Mouse (Mus musculus) erythroblast, embryonic 14.5 days (primary cell): ENCODE measurements around the gene C8a. TPM values are rescaled to one million over a fixed set of nuclear protein-coding genes. Genes with fewer than 3 reads are reported as not detected.
A peak's percentile ranks its signal among the peaks of the same experiment; 100 is the strongest.

Experiments
- H3K27me3 ChIP-seq: 2 replicates; pipeline ENCODE4 v1.6.1; 2012; ENCODE audit warnings: inconsistent platforms; ENCODE audit not compliant: control insufficient read depth
- H3K36me3 ChIP-seq: 2 replicates; pipeline ENCODE4 v1.6.1; 2012; ENCODE audit warnings: mild to moderate bottlenecking, inconsistent platforms; ENCODE audit not compliant: control insufficient read depth
- H3K4me1 ChIP-seq: 2 replicates; pipeline ENCODE4 v1.6.1; 2012; ENCODE audit warnings: inconsistent platforms; ENCODE audit not compliant: control insufficient read depth
- H3K4me3 ChIP-seq: replicated peaks from 2 replicates; pipeline ENCODE3; 2012; ENCODE audit warnings: moderate library complexity, mild to moderate bottlenecking, inconsistent platforms
- H3K9me3 ChIP-seq: 2 replicates; pipeline ENCODE4 v1.6.1; 2012; ENCODE audit warnings: low read length, inconsistent platforms, mixed read lengths; ENCODE audit not compliant: control insufficient read depth
- GATA1 ChIP-seq: IDR thresholded peaks from 2 replicates; pipeline ENCODE4 v1.6.1; 2012; ENCODE audit warnings: low read length, inconsistent platforms, mixed read lengths
- TAL1 ChIP-seq: IDR thresholded peaks from 3 replicates; pipeline ENCODE4 v1.6.1; 2012; ENCODE audit warnings: low read length, inconsistent platforms, mixed read lengths
- polyA plus RNA-seq: library from polyadenylated mRNA; stranded (reverse); fragments of >175 nt; gene quantifications from 2 replicates; pipeline ENCODE4 v1.2.3, GENCODE M21; 2012

C8a gene
- polyA plus RNA-seq, 1 experiment: not detected

DNA sequence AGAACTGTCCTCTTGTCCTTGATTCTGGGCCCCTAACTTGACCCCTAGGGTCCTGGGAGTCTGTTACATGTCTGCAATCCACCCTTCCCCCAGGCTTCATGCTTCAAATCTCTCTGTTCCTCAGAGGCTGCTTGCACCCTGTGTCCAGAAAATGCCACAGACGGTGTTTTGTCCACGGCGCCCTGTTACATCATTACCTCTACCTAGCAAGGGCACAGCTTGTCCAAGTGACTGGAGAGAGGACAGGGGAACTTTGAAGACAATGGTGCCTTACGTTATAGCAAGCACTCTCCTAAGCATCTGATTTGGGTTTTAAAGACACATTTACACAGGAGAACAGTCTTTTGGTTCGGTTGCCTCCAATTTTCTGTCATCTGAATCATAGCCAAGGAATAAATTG lies 17.4 kb upstream of the C8a start:
- Histone ChIP-seq H3K9me3 (no peaks in the 10 kb centered on the region), H3K27me3 (no peaks in the 10 kb centered on the region)
- no peak for TF ChIP-seq TAL1
- TF ChIP-seq GATA1: no peak

GRCm38 (mm10) chr4:104891708-104892107 lies 15.5 kb upstream of the C8a start:
- H3K27me3 ChIP-seq: no peaks in the 10 kb centered on the region
- TF ChIP-seq GATA1 (no peak), TAL1 (no peak)
- no peaks in the 10 kb centered on the region for H3K9me3 ChIP-seq
- H3K36me3 ChIP-seq: no peaks in the 10 kb centered on the region
- no peak overlapping the region for H3K4me3 ChIP-seq
- H3K4me1 ChIP-seq: no peaks in the 10 kb centered on the region

More for the DNA sequence above, 17.4 kb upstream of the C8a start:
- Histone ChIP-seq H3K36me3 (no peaks in the 10 kb centered on the region), H3K4me3 (no peak overlapping the region), H3K4me1 (no peaks in the 10 kb centered on the region)

DNA sequence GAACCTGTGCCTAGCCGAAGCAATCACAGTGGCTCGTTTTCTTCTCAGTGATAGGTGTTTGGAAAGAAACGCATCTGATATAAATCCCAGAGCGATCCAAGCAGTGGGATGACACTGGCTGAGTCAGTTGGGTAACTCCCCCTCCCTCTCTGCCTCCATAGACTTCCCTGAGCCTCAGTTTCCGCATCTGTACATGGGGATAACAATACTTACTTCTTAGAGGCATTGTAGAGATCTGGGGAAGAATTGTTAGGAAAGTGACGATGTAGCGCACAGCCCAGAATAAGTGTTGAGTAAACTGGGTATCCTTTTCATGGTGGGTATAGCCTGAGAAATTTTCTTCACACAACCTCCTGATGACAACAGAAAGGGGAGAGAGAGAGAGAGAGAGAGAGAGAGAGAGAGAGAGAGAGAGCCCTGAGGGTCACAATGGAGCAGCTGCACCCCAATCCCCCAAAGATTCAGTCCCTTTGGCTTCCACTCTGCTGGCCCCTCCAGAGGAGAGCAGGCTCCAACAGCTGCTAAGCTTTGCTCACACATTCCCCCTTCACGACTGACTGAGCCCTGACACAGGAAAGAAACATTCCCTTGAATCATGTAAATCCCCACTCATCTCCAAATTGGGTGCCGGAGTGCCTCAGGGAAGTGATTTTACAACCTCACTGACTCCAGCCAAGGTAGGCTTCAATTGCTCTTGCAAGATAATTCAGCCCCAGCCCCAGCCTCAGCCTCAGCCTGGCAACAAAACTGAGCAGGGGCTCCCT lies 12.5 kb upstream of the C8a start:
- TF ChIP-seq TAL1 (no peak), GATA1 (no peak)
- Histone ChIP-seq H3K9me3 (no peaks in the 10 kb centered on the region), H3K4me1 (no peaks in the 10 kb centered on the region), H3K36me3 (no peaks in the 10 kb centered on the region), H3K27me3 (no peaks in the 10 kb centered on the region), H3K4me3 (no peak overlapping the region)

DNA sequence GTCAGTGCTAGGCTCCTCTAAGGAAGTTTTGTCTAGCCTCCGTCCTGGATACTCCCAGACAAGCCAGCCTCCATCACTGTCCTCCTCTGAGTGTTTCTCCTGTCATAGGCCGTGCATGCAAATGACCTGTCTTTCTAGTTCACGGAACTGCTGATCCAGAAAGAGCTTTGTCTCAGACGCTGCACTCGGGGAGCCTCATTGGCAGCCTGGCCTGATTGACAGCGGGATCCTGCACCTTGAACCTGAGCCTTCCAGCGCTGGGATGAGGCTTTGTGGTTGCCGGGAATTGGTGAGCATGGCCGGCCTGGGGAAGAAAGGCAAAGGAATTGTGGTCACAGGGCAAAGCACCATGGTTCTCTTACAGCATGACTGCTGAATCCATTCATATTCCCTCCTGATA lies 11.3 kb upstream of the C8a start:
- Histone ChIP-seq H3K4me3 (no peak overlapping the region), H3K36me3 (no peaks in the 10 kb centered on the region), H3K27me3 (no peaks in the 10 kb centered on the region), H3K9me3 (no peaks in the 10 kb centered on the region), H3K4me1 (no peaks in the 10 kb centered on the region)
- TF ChIP-seq GATA1 (no peak), TAL1 (no peak)

DNA sequence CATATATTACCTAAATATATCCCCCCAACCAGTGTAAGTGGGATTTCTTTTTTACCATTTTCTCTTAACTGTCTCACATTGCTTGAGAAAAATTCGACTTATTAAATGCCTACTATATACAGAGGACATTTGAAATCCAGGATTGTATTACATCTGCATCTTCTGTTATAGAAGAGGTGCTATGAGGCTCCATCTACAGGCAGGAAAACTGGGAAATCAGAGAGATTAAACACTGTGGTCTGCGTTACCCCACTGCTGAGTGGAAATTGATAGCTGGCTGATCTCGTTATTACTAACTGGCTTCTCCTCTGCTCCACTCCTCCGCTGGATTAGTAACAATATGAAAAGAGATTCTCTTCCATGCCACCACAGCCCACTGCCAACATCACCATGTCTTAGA lies 366 bp downstream of the C8a start:
- no peaks in the 10 kb centered on the region for H3K36me3 ChIP-seq
- H3K27me3 ChIP-seq: no peaks in the 10 kb centered on the region
- H3K4me1 ChIP-seq: no peaks in the 10 kb centered on the region
- TF ChIP-seq TAL1 (no peak), GATA1 (no peak)
- no peaks in the 10 kb centered on the region for H3K9me3 ChIP-seq
- H3K4me3 ChIP-seq: peak overlapping the region; percentile 39

- H3K9me3 ChIP-seq: no peaks in the 10 kb centered on the region
- no peak overlapping the region for H3K4me3 ChIP-seq
- H3K36me3 ChIP-seq: no peaks in the 10 kb centered on the region
- TF ChIP-seq GATA1 (no peak), TAL1 (no peak)
- H3K27me3 ChIP-seq: no peaks in the 10 kb centered on the region
- H3K4me1 ChIP-seq: no peaks in the 10 kb centered on the region
These were observed 6.0 kb downstream of the C8a start for GRCm38 (mm10) chr4:104870196-104870595.

- no peak overlapping the region for H3K4me3 ChIP-seq
- H3K4me1 ChIP-seq: no peaks in the 10 kb centered on the region
- H3K27me3 ChIP-seq: no peaks in the 10 kb centered on the region
- no peak for TF ChIP-seq GATA1
- TF ChIP-seq TAL1: no peak
- no peaks in the 10 kb centered on the region for H3K9me3 ChIP-seq
- H3K36me3 ChIP-seq: no peaks in the 10 kb centered on the region
These were observed 6.6 kb downstream of the C8a start for GRCm38 (mm10) chr4:104869581-104869980.

DNA sequence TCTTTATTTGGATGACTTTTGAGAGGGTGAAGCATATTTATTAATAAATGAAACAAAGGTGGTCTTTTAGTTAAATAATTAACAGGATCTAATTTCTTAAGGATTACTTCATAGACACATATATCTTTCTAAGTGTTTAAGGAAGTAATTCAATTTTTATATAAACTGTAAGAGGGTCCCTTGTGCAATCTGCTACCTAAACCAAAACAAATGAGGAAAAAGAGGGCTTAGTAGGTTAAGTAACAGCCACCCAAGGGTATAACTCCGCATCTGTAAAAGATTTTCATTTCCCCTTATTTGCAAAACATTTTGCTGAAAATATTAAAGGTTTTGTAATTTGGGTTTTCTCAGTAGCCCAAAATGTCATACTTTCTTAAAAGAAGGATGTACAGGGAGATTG lies 11.8 kb downstream of the C8a start:
- no peak overlapping the region for H3K4me3 ChIP-seq
- no peaks in the 10 kb centered on the region; the same call in 1 of the 2 replicates for H3K9me3 ChIP-seq
- no peaks in the 10 kb centered on the region; the same call in 1 of the 2 replicates for H3K36me3 ChIP-seq
- TF ChIP-seq GATA1: no peak
- no peak for TF ChIP-seq TAL1
- no peaks in the 10 kb centered on the region for H3K27me3 ChIP-seq
- no peaks in the 10 kb centered on the region for H3K4me1 ChIP-seq

GRCm38 (mm10) chr4:104861241-104861640 lies 15.0 kb downstream of the C8a start:
- H3K4me1 ChIP-seq: no peaks in the 10 kb centered on the region
- H3K27me3 ChIP-seq: no peaks in the 10 kb centered on the region
- no peaks in the 10 kb centered on the region; the same call in 1 of the 2 replicates for H3K9me3 ChIP-seq
- H3K4me3 ChIP-seq: no peak overlapping the region
- no peaks in the 10 kb centered on the region; the same call in 1 of the 2 replicates for H3K36me3 ChIP-seq
- TF ChIP-seq TAL1: no peak

DNA sequence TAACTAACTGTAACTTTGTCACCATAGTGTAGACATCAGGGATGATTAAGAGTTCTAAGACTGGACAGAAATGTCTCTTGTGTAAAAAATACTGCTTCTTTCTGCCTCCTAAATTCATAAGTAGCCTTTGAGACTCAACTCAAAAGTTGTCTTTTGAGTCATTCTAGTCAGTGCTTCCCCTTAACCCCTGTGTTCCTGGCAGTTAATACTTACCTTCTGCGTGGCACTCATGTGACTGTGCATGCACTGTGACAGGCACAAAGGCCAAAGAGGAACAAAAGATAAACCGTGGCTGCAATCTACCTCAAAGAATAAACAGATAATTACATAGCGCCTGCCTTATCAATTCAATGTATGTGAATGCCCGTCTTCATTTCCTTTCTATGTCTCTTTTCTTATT lies 18.4 kb downstream of the C8a start:
- H3K4me3 ChIP-seq: no peak overlapping the region
- H3K4me1 ChIP-seq: no peaks in the 10 kb centered on the region
- TF ChIP-seq GATA1 (no peak), TAL1 (no peak)
- H3K27me3 ChIP-seq: no peaks in the 10 kb centered on the region
- H3K36me3 ChIP-seq: no peaks in the 10 kb centered on the region; the same call in 1 of the 2 replicates
- H3K9me3 ChIP-seq: peaks cover 2% of the 10 kb centered on the region; the same call in 1 of the 2 replicates
